Mouse (Mus musculus) CH12.LX (cell line): Measurements from ENCODE around the gene Trabd2b. TPM values are rescaled to one million over a fixed set of nuclear protein-coding genes. Genes with fewer than 3 reads are reported as not detected.

Experiments used
- DNase-seq: peaks from one replicate; pipeline ENCODE4 v3.0.0-alpha.2; 2013; ENCODE audit errors: extremely low read depth
- H3K27ac ChIP-seq: 2 replicates; pipeline ENCODE4 v1.5.1; 2012; ENCODE audit warnings: low read depth, mild to moderate bottlenecking, control low read depth, moderate library complexity; ENCODE audit not compliant: insufficient read depth
- H3K27me3 ChIP-seq: replicated peaks from 2 replicates; pipeline ENCODE3; 2012; ENCODE audit warnings: inconsistent platforms
- H3K36me3 ChIP-seq, 2 experiments: replicated peaks in 1 of 2; 2 replicates each; pipeline versions ENCODE3 to v1.6.1; 2012; ENCODE audit warnings: inconsistent platforms in 1 of 2, low read length in 1 of 2, mild to moderate bottlenecking in 1 of 2, mixed read lengths in 1 of 2, moderate library complexity in 1 of 2; ENCODE audit not compliant: control insufficient read depth in 1 of 2, insufficient read depth in 1 of 2
- H3K4me1 ChIP-seq, 2 experiments: 2 replicates each; pipeline ENCODE4 v1.6.1; 2012; ENCODE audit warnings: inconsistent platforms in 1 of 2, moderate library complexity in 1 of 2; ENCODE audit not compliant: insufficient read depth in 2 of 2, control insufficient read depth in 1 of 2
- H3K4me2 ChIP-seq: 2 replicates; pipeline ENCODE4 v1.6.1; 2012; ENCODE audit warnings: low read depth, mild to moderate bottlenecking, control low read depth; ENCODE audit not compliant: poor library complexity, insufficient read depth, severe bottlenecking
- H3K4me3 ChIP-seq, 3 experiments: fragments of 150-350 bp in 1 of 3; sonication (generic) in 1 of 3; replicated peaks in 1 of 3; 2 replicates each; pipeline versions ENCODE3 to v1.5.1; 2011 to 2012; ENCODE audit warnings: low read depth in 2 of 3, low read length in 2 of 3, mild to moderate bottlenecking in 2 of 3, moderate library complexity in 2 of 3, control low read depth in 1 of 3, improper control_type of control experiment in 1 of 3, inconsistent platforms in 1 of 3, mixed read lengths in 1 of 3; ENCODE audit not compliant: poor library complexity in 1 of 3
- H3K79me2 ChIP-seq: replicated peaks from 2 replicates; pipeline ENCODE4 v1.6.1; 2012; ENCODE audit warnings: mild to moderate bottlenecking, moderate library complexity; ENCODE audit not compliant: control insufficient read depth, poor library complexity, insufficient read depth, severe bottlenecking; ENCODE audit errors: extremely low read depth
- H3K9ac ChIP-seq: 2 replicates; pipeline ENCODE4 v1.6.1; 2012; ENCODE audit warnings: low read depth, mild to moderate bottlenecking, control low read depth, moderate library complexity; ENCODE audit not compliant: insufficient read depth
- H3K9me3 ChIP-seq: replicated peaks from 2 replicates; pipeline ENCODE3; 2012; ENCODE audit warnings: low read length, inconsistent platforms, mixed read lengths
- CHD1 ChIP-seq: IDR thresholded peaks from 2 replicates; pipeline ENCODE4 v1.6.1; 2012; ENCODE audit warnings: low read depth, low read length, improper control_type of control experiment, inconsistent platforms
- E2F4 ChIP-seq: IDR thresholded peaks from 2 replicates; pipeline ENCODE4 v1.6.1; 2011; ENCODE audit warnings: low read depth, low read length, improper control_type of control experiment; ENCODE audit not compliant: insufficient replicate concordance
- ELF1 ChIP-seq: IDR thresholded peaks from 2 replicates; pipeline ENCODE4 v1.6.1; 2014; ENCODE audit warnings: low read depth, mild to moderate bottlenecking, inconsistent platforms, low read length, improper control_type of control experiment
- EP300 ChIP-seq: IDR thresholded peaks from 2 replicates; pipeline ENCODE4 v1.6.1; 2011; ENCODE audit warnings: low read length, improper control_type of control experiment
- ETS1 ChIP-seq: conservative IDR thresholded peaks from 2 replicates; pipeline ENCODE4 v1.6.1; 2012; ENCODE audit warnings: low read depth, mild to moderate bottlenecking, inconsistent platforms, low read length, improper control_type of control experiment, moderate library complexity
- GABPA ChIP-seq: IDR thresholded peaks from 2 replicates; pipeline ENCODE4 v1.6.1; 2012; ENCODE audit warnings: low read depth, low read length, improper control_type of control experiment, inconsistent platforms; ENCODE audit not compliant: insufficient replicate concordance
- HCFC1 ChIP-seq: IDR thresholded peaks from 2 replicates; pipeline ENCODE4 v1.6.1; 2012; ENCODE audit warnings: low read depth, mild to moderate bottlenecking, inconsistent platforms, low read length, improper control_type of control experiment
- IRF4 ChIP-seq: IDR thresholded peaks from 2 replicates; pipeline ENCODE4 v1.6.1; 2014; ENCODE audit warnings: low read depth, mild to moderate bottlenecking, inconsistent platforms, low read length, improper control_type of control experiment
- JUND ChIP-seq: conservative IDR thresholded peaks from 2 replicates; pipeline ENCODE4 v1.6.1; 2011; ENCODE audit warnings: low read depth, low read length, improper control_type of control experiment
- MAFK ChIP-seq: IDR thresholded peaks from 2 replicates; pipeline ENCODE4 v1.6.1; 2011; ENCODE audit warnings: low read length, improper control_type of control experiment; ENCODE audit not compliant: insufficient replicate concordance
- MAX ChIP-seq: IDR thresholded peaks from 2 replicates; pipeline ENCODE4 v1.6.1; 2011; ENCODE audit warnings: low read length, improper control_type of control experiment
- MAZ ChIP-seq: IDR thresholded peaks from 2 replicates; pipeline ENCODE4 v1.6.1; 2012; ENCODE audit warnings: low read depth, mild to moderate bottlenecking, inconsistent platforms, low read length, improper control_type of control experiment, moderate library complexity
- MEF2A ChIP-seq: IDR thresholded peaks from 2 replicates; pipeline ENCODE4 v1.6.1; 2014; ENCODE audit warnings: low read depth, mild to moderate bottlenecking, inconsistent platforms, low read length, improper control_type of control experiment, borderline replicate concordance
- MXI1 ChIP-seq: IDR thresholded peaks from 2 replicates; pipeline ENCODE4 v1.6.1; 2011; ENCODE audit warnings: mild to moderate bottlenecking, low read depth, low read length, improper control_type of control experiment
- NELFE ChIP-seq: IDR thresholded peaks from 2 replicates; pipeline ENCODE4 v1.6.1; 2011; ENCODE audit warnings: low read depth, low read length, improper control_type of control experiment
- PAX5 ChIP-seq: IDR thresholded peaks from 2 replicates; pipeline ENCODE4 v1.6.1; 2012; ENCODE audit warnings: low read length, inconsistent platforms, mixed read lengths
- POLR2A ChIP-seq: IDR thresholded peaks from 2 replicates; pipeline ENCODE4 v1.6.1; 2011; ENCODE audit warnings: low read depth, mild to moderate bottlenecking, improper control_type of control experiment, low read length
- POLR2AphosphoS2 ChIP-seq: IDR thresholded peaks from 2 replicates; pipeline ENCODE4 v1.6.1; 2011; ENCODE audit warnings: low read depth, low read length, improper control_type of control experiment
- RAD21 ChIP-seq: IDR thresholded peaks from 2 replicates; pipeline ENCODE4 v1.6.1; 2011; ENCODE audit warnings: low read depth, mild to moderate bottlenecking, low read length, improper control_type of control experiment, moderate library complexity
- RCOR1 ChIP-seq: conservative IDR thresholded peaks from 2 replicates; pipeline ENCODE4 v1.6.1; 2012; ENCODE audit warnings: low read depth, mild to moderate bottlenecking, inconsistent platforms, low read length, improper control_type of control experiment
- SMC3 ChIP-seq: IDR thresholded peaks from 2 replicates; pipeline ENCODE4 v1.6.1; 2011; ENCODE audit warnings: low read depth, low read length, improper control_type of control experiment
- UBTF ChIP-seq: IDR thresholded peaks from 2 replicates; pipeline ENCODE4 v1.6.1; 2012; ENCODE audit warnings: low read depth, mild to moderate bottlenecking, inconsistent platforms, low read length, improper control_type of control experiment, moderate library complexity
- USF1 ChIP-seq: IDR thresholded peaks from 2 replicates; pipeline ENCODE4 v1.6.1; 2014; ENCODE audit warnings: low read depth, mild to moderate bottlenecking, inconsistent platforms, low read length, improper control_type of control experiment
- USF2 ChIP-seq: conservative IDR thresholded peaks from 2 replicates; pipeline ENCODE4 v1.6.1; 2011; ENCODE audit warnings: low read depth, low read length, improper control_type of control experiment
- ZKSCAN1 ChIP-seq: IDR thresholded peaks from 2 replicates; pipeline ENCODE4 v1.6.1; 2012; ENCODE audit warnings: low read depth, inconsistent platforms, low read length, improper control_type of control experiment, borderline replicate concordance
- ZMIZ1 ChIP-seq: IDR thresholded peaks from 2 replicates; pipeline ENCODE4 v1.6.1; 2012; ENCODE audit warnings: low read depth, mild to moderate bottlenecking, inconsistent platforms, low read length, improper control_type of control experiment
- ZNF384 ChIP-seq: IDR thresholded peaks from 2 replicates; pipeline ENCODE4 v1.6.1; 2012; ENCODE audit warnings: low read depth, low read length, improper control_type of control experiment, inconsistent platforms
- dilution Hi-C: fragments of 300-500 bp; cut with MboI; formaldehyde crosslinking; loops from 2 replicates; pipeline ENCODE4 v1.14.3; 2020; ENCODE audit warnings: low sequenced_read_pairs; ENCODE audit not compliant: extremely low pct_unique_long_range_greater_than_20kb, extremely low pct_ligation_motif_present
- in situ Hi-C: fragments of 300-500 bp; cut with MboI; formaldehyde crosslinking; loops from 3 replicates; pipeline ENCODE4 v1.14.3; 2019; ENCODE audit warnings: low sequenced_read_pairs, low pct_ligation_motif_present, low pct_unique_long_range_greater_than_20kb, mixed read lengths
- polyA plus RNA-seq: library from polyadenylated mRNA; unstranded; fragments of >175 nt; gene quantifications from 2 replicates; pipeline ENCODE4 v1.2.1, GENCODE M21; 2012; ENCODE audit warnings: low read depth; ENCODE audit not compliant: insufficient read length
- total RNA-seq, 2 experiments: library from RNA; depleted of rRNA; stranded (reverse); fragments of 300-350 nt in 1 of 2; fragments of >200 nt in 1 of 2; gene quantifications; 2 replicates each; pipeline ENCODE4 v1.2.3; 2012 to 2014

Trabd2b gene
- total and polyA plus RNA-seq, 3 experiments: not detected

DNA sequence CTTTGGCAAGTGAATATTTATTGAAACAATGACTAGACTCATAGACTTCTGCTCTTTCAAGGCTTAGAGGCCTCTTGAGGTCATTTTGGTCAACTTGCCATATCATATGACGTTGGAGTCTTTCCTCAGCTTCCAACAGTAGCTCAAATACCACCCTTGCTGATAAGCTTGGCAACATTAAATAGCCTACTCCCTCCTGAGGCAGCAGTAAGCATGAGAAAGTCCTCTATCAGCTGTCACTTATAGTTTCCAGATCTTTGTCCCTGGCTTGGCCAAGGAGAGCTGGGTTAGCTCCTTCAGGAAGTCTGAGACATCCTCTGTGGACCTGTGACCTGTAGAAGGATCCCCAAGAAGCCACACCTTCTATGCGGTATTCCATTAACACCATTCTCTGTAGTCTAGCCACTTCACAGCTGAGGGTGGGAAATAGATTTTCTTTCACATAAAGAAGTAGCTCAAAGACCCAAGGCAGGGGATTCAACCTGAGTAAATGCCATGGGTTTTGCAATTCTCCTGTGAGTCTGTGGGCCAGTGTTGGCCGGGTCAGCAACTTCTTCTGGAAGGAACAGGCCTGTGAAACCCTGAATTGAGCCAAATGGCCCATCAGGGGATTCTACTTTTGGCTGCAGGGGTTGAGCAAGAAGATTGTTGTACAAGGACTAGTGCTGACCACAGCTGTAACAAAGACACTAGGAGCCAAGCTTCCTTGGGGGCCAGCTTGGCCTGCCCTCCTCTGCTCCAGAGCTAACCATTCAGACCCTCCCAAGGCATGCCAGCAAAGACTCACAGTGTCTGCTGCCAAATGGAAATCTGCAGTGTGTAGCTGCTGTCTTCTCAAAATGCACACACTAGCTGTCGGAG, 127.6 kb downstream of the Trabd2b start:
- H3K27me3 ChIP-seq: peaks cover 82% of the 10 kb centered on the region
- no peaks in the 10 kb centered on the region for H3K79me2 ChIP-seq
- no peak overlapping the region for H3K9ac ChIP-seq
- no peak overlapping the region for H3K27ac ChIP-seq
- no peak overlapping the region for H3K4me3 ChIP-seq
- no peak for DNase-seq
- no peaks in the 10 kb centered on the region for H3K4me1 ChIP-seq
- in situ Hi-C loops: no loop called here
- H3K36me3 ChIP-seq: no peaks in the 10 kb centered on the region
- dilution Hi-C loops: no loop called here
- TF ChIP-seq MAZ (no peak), IRF4 (no peak), ETS1 (no peak), USF2 (no peak), USF1 (no peak), MEF2A (no peak), EP300 (no peak), ZNF384 (no peak), CHD1 (no peak), GABPA (no peak), UBTF (no peak), ELF1 (no peak), MAFK (no peak), POLR2A (no peak), NELFE (no peak), SMC3 (no peak), HCFC1 (no peak), E2F4 (no peak)
- H3K9me3 ChIP-seq: no peaks in the 10 kb centered on the region
- no peak overlapping the region for H3K4me2 ChIP-seq

DNA sequence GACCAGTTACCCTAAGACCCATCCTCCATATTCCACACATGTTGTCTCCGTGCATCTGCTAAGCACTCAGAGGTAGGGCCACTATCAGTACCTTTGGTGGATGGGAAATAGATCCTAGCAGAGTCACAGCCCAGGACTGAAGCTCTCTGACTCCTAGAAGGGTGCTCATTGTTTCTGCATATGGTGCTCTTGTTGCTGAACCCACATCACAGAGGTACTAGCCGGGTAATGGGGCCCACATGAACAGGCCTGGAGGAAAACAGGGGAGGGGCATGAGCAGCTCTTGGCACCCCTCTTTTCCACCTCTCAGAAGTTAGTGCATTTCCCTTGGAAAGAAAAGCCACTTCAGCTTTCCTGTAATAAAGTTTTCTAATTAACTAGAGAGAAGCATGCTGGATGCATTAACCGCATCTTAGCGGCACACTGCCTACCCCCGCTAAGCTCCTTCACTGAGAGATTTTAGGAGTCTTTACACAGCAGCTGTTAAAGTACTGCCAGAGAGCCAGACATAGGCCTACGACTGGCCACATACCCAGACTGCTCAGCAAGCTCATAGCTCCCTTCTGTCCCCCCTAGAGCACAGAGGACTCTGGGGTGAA, 131.0 kb downstream of the Trabd2b start:
- Histone ChIP-seq H3K27me3 (peaks cover 87% of the 10 kb centered on the region), H3K9ac (no peak overlapping the region), H3K79me2 (no peaks in the 10 kb centered on the region), H3K27ac (no peak overlapping the region), H3K36me3 (no peaks in the 10 kb centered on the region), H3K4me3 (no peak overlapping the region), H3K4me2 (no peak overlapping the region), H3K4me1 (no peaks in the 10 kb centered on the region), H3K9me3 (no peaks in the 10 kb centered on the region)
- in situ Hi-C loops: no loop called here
- TF ChIP-seq RCOR1 (no peak), JUND (no peak), PAX5 (no peak), HCFC1 (no peak), POLR2AphosphoS2 (no peak), RAD21 (no peak), ZKSCAN1 (no peak), MXI1 (no peak), ELF1 (no peak), MAX (no peak), UBTF (no peak), CHD1 (no peak), POLR2A (no peak), ZNF384 (no peak), GABPA (no peak), ZMIZ1 (no peak), E2F4 (no peak), MAZ (no peak)
- DNase-seq: no peak
- dilution Hi-C loops: no loop called here
